8 mouse cellular contexts compared by ENCODE assay signal in the genomic region with DNA sequence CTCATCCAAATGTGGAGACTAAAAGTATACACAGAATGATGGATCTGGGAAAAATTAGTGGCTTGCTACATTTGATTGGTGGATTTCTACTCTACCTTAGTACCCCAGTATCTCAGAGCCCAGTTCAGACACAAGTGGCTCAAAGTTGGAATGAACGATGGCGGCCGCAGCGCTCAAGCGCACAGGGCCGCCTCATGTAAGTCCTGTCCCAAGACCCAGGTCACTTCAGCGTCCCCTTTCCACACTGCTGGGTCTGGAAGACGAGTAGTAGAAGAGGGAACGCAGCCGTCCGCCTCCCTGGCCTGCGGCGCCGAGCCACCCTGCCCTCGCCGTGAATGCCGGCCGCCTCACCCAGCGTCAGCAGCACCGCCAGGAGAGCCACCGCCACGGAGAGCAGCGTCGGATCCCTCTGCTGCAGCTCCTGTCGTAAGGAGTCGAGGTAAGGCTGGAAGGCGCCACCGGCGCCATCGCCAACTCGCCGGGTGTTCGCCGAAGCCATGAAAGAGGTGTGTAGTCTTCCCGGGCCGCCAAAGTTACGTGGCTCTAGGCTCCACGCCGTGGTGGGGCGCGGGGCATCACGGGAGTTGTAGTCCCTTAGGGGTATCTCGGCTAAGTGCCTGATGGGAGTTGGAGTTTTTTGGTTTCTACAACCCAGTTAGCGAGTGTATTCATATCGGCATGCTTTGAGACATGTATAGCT. TPM values are rescaled to one million over a fixed set of nuclear protein-coding genes. Genes with fewer than 3 reads are reported as not detected.
A peak's percentile ranks its signal among the peaks of the same experiment; 100 is the strongest.
DNase-seq lines count a peak whose midpoint lies in the region; ATAC-seq lines count a peak whose summit lies in the region.

Srprb (minus strand) TSS at position 577 of the 700 bp plus-strand sequence.

- no peaks in the 10 kb centered on the region for H3K9me3 ChIP-seq in heart, embryonic 13.5 days
- H3K9me3 ChIP-seq in liver, embryonic 12.5 days (replicated peaks), result no peaks in the 10 kb centered on the region
- H3K9me3 ChIP-seq in stomach, embryonic 15.5 days, result no peaks in the 10 kb centered on the region

- ATAC-seq in heart, embryonic 13.5 days (ENCODE audit: extremely low read depth, insufficient number of reproducible peaks, low FRiP score, low TSS enrichment), result peak; percentile 97
- peak; percentile 97 for ATAC-seq in liver, embryonic 12.5 days
- ATAC-seq in stomach, embryonic 15.5 days (ENCODE audit: insufficient read depth, low FRiP score, low read depth), result peak; percentile 98

- peaks cover 32% of the 10 kb centered on the region for H3K36me3 ChIP-seq in heart, embryonic 13.5 days
- peaks cover 31% of the 10 kb centered on the region for H3K36me3 ChIP-seq in liver, embryonic 12.5 days
- H3K36me3 ChIP-seq in stomach, embryonic 15.5 days, result peaks cover 13% of the 10 kb centered on the region; the same call in 1 of the 2 replicates

- peak within 1 kb of the TSS; percentile 85 for H3K4me3 ChIP-seq in brown adipose tissue, adult 24 weeks (ENCODE audit: insufficient read depth, low read depth, low read length)
- peak within 1 kb of the TSS; percentile 91 for H3K4me3 ChIP-seq in heart, embryonic 13.5 days
- H3K4me3 ChIP-seq in liver, embryonic 12.5 days, result peak within 1 kb of the TSS; percentile 96
- H3K4me3 ChIP-seq in stomach, embryonic 15.5 days (replicated peaks), result peak within 1 kb of the TSS; percentile 67

- H3K4me2 ChIP-seq in heart, embryonic 13.5 days, result peak within 1 kb of the TSS; percentile 86
- peak within 1 kb of the TSS; percentile 73 for H3K4me2 ChIP-seq in liver, embryonic 12.5 days
- H3K4me2 ChIP-seq in stomach, embryonic 15.5 days, result peak within 1 kb of the TSS; percentile 61

- WGBS in heart, embryonic 13.5 days, result under 1% methylated on average over 45 of the region's 45 CpGs
- WGBS in liver, embryonic 12.5 days (ENCODE audit: insufficient replicate concordance), result 0% methylated on average over 45 of the region's 45 CpGs
- WGBS in stomach, embryonic 15.5 days, result under 1% methylated on average over 45 of the region's 45 CpGs

- peak within 1 kb of the TSS; percentile 46; the same call in 1 of the 2 replicates for H3K27ac ChIP-seq in brown adipose tissue, adult 24 weeks (replicated peaks; ENCODE audit: low read depth, low read length)
- H3K27ac ChIP-seq in heart, embryonic 13.5 days (replicated peaks), result peak within 1 kb of the TSS; percentile 91
- peak within 1 kb of the TSS; percentile 78 for H3K27ac ChIP-seq in liver, embryonic 12.5 days
- peak within 1 kb of the TSS; percentile 83 for H3K27ac ChIP-seq in stomach, embryonic 15.5 days

- peak; percentile 95 for DNase-seq in CD4-positive, CD25-positive, alpha-beta regulatory T cell, adult 2 months (ENCODE audit: low read depth, low spot score)
- peak; percentile 28 for DNase-seq in fat pad, adult 2 months (ENCODE audit: extremely low read depth, low read depth, low spot score)
- DNase-seq in kidney, postnatal 10 days, result peak; percentile 97
- DNase-seq in natural killer cell, adult 2 months (ENCODE audit: low spot score in 2 of 2), result peak; percentile 80 to 86

- peak within 1 kb of the TSS; percentile 95 for H3K9ac ChIP-seq in heart, embryonic 13.5 days
- peak within 1 kb of the TSS; percentile 93 for H3K9ac ChIP-seq in liver, embryonic 12.5 days
- H3K9ac ChIP-seq in stomach, embryonic 15.5 days, result peak within 1 kb of the TSS; percentile 56

- H3K4me1 ChIP-seq in brown adipose tissue, adult 24 weeks (ENCODE audit: control insufficient read depth, insufficient read depth, insufficient read length, low read length), result no peaks in the 10 kb centered on the region
- peaks cover 7% of the 10 kb centered on the region for H3K4me1 ChIP-seq in heart, embryonic 13.5 days
- peaks cover 28% of the 10 kb centered on the region for H3K4me1 ChIP-seq in liver, embryonic 12.5 days
- H3K4me1 ChIP-seq in stomach, embryonic 15.5 days, result no peaks in the 10 kb centered on the region

- no peaks in the 10 kb centered on the region for H3K27me3 ChIP-seq in heart, embryonic 13.5 days (replicated peaks)
- no peaks in the 10 kb centered on the region for H3K27me3 ChIP-seq in liver, embryonic 12.5 days (replicated peaks)
- H3K27me3 ChIP-seq in stomach, embryonic 15.5 days (replicated peaks), result no peaks in the 10 kb centered on the region

RNA-seq across cellular contexts. Expression of gene Srprb, which starts in this region (rescaled TPM):
- polyA plus RNA-seq in brown adipose tissue, adult 24 weeks (2012; ENCODE audit: insufficient read depth, insufficient read length, missing spikeins), result 14.3 and 18.3 TPM in 2 replicates
- polyA plus RNA-seq in heart, embryonic 13.5 days (2015; fragmentation: Nextera tagmentation; extraction: Ambion mirVana), result 42.6 and 48.5 TPM in 2 replicates
- 30.3 and 31.5 TPM in 2 replicates for polyA plus RNA-seq in liver, embryonic 12.5 days (2016; fragmentation: Nextera tagmentation; extraction: Ambion mirVana)
- polyA plus RNA-seq in stomach, embryonic 15.5 days (2015; fragmentation: Nextera tagmentation; extraction: Ambion mirVana), result 51.6 and 59.3 TPM in 2 replicates

Comparison
In these comparisons a context has a peak if more than half of its experiments do, and no peak if none do; other contexts are left out.
1. Peak in every context shown above with its lines: DNase-seq, ATAC-seq, H3K4me3 ChIP-seq and H3K27ac ChIP-seq.
2. DNase-seq: peak in every context shown above with its lines; median percentile 97 in kidney, postnatal 10 days; 95 in CD4-positive, CD25-positive, alpha-beta regulatory T cell, adult 2 months; 83 in natural killer cell, adult 2 months; 28 in fat pad, adult 2 months.